Mouse (Mus musculus) gastrocnemius, adult 2 months (tissue): Measurements from ENCODE around the gene Retsat. TPM values are rescaled to one million over a fixed set of nuclear protein-coding genes. Genes with fewer than 3 reads are reported as not detected.

Experiments used
- DNase-seq: peaks from one replicate; pipeline ENCODE4 v3.0.0; 2022
- H3K27ac ChIP-seq: fragments of 200-600 bp; 2 replicates; pipeline ENCODE4 v1.8.1; 2022; ENCODE audit warnings: mild to moderate bottlenecking
- H3K4me3 ChIP-seq: fragments of 200-600 bp; 2 replicates; pipeline ENCODE4 v1.8.1; 2022; ENCODE audit warnings: mild to moderate bottlenecking, moderate library complexity
- CTCF ChIP-seq: fragments of 200-600 bp; IDR thresholded peaks from 2 replicates; pipeline ENCODE4 v1.8.1; 2022; ENCODE audit warnings: antibody characterized with exemption, mild to moderate bottlenecking, moderate library complexity
- intact Hi-C: fragments of 180-260 bp; cut with DNase I; formaldehyde crosslinking; loops from one replicate; pipeline ENCODE4 v1.15.1; 2025
- total RNA-seq, 2 experiments: library from RNA; stranded (reverse); gene quantifications; 2 replicates each; pipeline ENCODE4 v1.2.3; 2021

The Retsat gene
- total RNA-seq, 2 experiments from 2014 or later = 56.1 to 98.6 TPM

- H3K4me3 ChIP-seq = peak within 1 kb of the TSS; percentile 76
- no peak for TF ChIP-seq CTCF
- peak; percentile 96 for DNase-seq
- H3K27ac ChIP-seq = peak within 1 kb of the TSS; percentile 98
- intact Hi-C loops = no loop called here
Measured at GRCm38 (mm10) chr6:72616643-72617288, 18.5 kb downstream of the Retsat start, which contains the start of gene Tgoln1. Gene Tgoln1 (minus strand): TSS chr6:72617000.

- Histone ChIP-seq H3K4me3 (0 out of 2 replicates have a peak overlapping the region, but pooled peaks have one; percentile 4), H3K27ac (peak overlapping the region; percentile 40; the same call in 1 of the 2 replicates)
- intact Hi-C loops = no loop called here
- TF ChIP-seq CTCF = no peak
- peak; percentile 10 for DNase-seq
Measured at GRCm38 (mm10) chr6:72619734-72620532, 21.7 kb downstream of the Retsat start.

- Histone ChIP-seq H3K4me3 (no peak overlapping the region), H3K27ac (no peak overlapping the region)
- intact Hi-C loops = no loop called here
- no peak for DNase-seq
- no peak for TF ChIP-seq CTCF
Measured at GRCm38 (mm10) chr6:72620920-72621319, 22.6 kb downstream of the Retsat start.

- no peak overlapping the region for H3K4me3 ChIP-seq
- H3K27ac ChIP-seq = peak overlapping the region; percentile 63; the same call in 1 of the 2 replicates
- intact Hi-C loops = no loop called here
Measured at GRCm38 (mm10) chr6:72622917-72623316, 24.6 kb downstream of the Retsat start.

DNA sequence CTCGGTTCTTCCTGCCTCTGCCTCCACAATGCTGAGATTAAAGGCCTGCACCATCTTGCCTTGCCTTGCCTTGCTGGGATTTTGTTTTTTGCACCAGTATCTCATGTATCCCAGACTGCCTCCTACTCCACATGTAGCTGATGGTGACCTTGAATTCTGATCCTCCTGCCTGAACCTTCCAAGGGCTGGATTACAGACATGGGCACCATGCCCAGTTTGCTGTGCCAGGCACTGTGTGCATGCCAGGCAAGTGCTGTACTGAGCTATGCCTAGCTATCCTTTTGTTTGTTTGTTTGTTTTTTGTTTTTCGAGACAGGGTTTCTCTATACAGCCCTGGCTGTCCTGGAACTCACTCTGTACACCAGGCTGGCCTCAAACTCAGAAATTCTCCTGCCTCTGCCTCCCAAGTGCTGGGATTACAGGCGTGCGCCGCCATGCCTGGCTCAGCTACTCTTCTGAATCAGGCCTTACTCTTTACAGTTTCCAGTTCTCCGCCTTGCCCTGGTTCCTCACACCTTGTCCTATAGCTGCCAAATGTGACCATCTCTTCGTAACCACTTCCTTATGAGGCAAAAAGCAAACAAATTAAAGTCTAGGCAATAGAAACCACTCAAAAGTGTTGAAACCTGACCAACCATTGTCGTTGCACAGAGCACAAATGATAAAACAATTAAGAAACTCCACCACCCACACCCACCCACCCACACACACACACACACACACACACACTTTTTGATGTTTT is 25.6 kb downstream of the Retsat start:
- DNase-seq = peak; percentile 84
- intact Hi-C loops = no loop called here
- no peak for TF ChIP-seq CTCF
- no peak overlapping the region for H3K4me3 ChIP-seq
- H3K27ac ChIP-seq = peak overlapping the region; percentile 63

More at GRCm38 (mm10) chr6:72622917-72623316, 24.6 kb downstream of the Retsat start:
- DNase-seq = no peak
- no peak for TF ChIP-seq CTCF

GRCm38 (mm10) chr6:72626391-72626790 is 28.1 kb downstream of the Retsat start:
- Histone ChIP-seq H3K4me3 (no peak overlapping the region), H3K27ac (no peak overlapping the region)
- no peak for TF ChIP-seq CTCF
- intact Hi-C loops = no loop called here
- DNase-seq = no peak

DNA sequence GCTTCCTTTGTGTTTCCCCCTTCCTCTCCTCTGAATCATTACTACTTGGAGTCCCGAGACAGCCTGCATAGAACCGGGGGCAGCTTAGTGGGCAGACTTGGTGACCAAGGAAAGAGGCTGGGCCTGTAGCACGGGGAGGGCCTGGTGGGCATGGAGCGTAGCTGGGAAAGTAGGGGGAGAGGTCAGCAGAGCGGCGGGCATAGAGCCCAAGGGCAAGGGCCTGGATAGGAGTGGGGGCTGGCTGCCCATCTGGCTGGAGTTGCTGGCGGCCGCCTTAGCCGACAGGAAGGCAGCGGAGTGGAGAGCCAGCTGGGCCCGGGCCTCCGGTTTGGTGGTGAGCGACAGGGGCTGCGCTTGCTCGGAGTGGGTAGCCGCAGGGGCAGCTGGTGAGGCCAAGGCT is 29.0 kb downstream of the Retsat start:
- TF ChIP-seq CTCF = no peak
- intact Hi-C loops = no loop called here
- H3K27ac ChIP-seq = peak overlapping the region; percentile 20; the same call in 1 of the 2 replicates
- peak; percentile 57 for DNase-seq
- no peak overlapping the region for H3K4me3 ChIP-seq

DNA sequence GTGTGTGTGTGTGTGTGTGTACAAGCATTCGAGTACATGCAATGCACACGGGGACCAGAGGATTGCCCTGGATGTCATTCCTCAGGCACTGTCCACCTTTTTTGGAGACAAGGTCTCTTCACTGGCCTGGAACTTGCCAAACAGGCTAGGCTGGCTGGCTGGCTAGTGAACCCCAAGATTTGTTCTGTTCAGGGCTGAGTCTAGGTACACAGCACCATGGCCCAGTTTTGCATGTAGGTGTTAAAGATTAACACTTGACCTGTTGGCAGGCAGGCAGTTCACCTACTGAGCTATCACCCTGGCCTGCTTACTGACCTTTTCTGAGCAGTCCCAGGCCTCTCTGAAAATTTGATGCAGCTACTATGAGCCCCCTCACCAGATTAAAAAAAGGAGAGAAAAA is 32.1 kb downstream of the Retsat start:
- intact Hi-C loops = no loop called here
- H3K27ac ChIP-seq = no peak overlapping the region
- no peak for DNase-seq
- no peak overlapping the region for H3K4me3 ChIP-seq
- no peak for TF ChIP-seq CTCF

DNA sequence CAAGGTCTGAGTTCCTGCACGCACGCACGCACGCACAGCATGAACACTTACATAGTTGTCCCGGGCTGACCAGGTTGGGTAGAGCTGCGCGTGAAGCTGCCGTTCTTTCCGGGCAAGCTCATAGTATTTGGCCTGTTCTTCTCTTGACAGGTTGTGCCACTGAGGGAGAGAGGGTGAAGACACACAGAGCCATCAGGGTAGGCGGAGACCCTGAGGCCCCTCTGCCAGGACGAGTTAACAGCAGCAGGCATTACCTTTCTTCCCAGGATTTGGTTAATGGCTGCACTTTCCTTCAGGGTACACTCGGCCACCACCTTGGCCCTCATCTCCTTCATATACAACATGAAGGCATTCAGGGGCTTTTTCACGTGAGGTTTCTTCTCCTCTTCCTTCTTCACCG is 32.7 kb downstream of the Retsat start:
- no peak overlapping the region for H3K27ac ChIP-seq
- no peak overlapping the region for H3K4me3 ChIP-seq
- intact Hi-C loops = no loop called here
- DNase-seq = no peak
- TF ChIP-seq CTCF = no peak

GRCm38 (mm10) chr6:72631700-72632099 is 33.4 kb downstream of the Retsat start:
- H3K27ac ChIP-seq = no peak overlapping the region
- H3K4me3 ChIP-seq = no peak overlapping the region
- intact Hi-C loops = no loop called here
- TF ChIP-seq CTCF = no peak
- DNase-seq = no peak

- DNase-seq = no peak
- Histone ChIP-seq H3K27ac (no peak overlapping the region), H3K4me3 (no peak overlapping the region)
- TF ChIP-seq CTCF = no peak
- intact Hi-C loops = no loop called here
Measured at GRCm38 (mm10) chr6:72634311-72634710, 36.0 kb downstream of the Retsat start.

DNA sequence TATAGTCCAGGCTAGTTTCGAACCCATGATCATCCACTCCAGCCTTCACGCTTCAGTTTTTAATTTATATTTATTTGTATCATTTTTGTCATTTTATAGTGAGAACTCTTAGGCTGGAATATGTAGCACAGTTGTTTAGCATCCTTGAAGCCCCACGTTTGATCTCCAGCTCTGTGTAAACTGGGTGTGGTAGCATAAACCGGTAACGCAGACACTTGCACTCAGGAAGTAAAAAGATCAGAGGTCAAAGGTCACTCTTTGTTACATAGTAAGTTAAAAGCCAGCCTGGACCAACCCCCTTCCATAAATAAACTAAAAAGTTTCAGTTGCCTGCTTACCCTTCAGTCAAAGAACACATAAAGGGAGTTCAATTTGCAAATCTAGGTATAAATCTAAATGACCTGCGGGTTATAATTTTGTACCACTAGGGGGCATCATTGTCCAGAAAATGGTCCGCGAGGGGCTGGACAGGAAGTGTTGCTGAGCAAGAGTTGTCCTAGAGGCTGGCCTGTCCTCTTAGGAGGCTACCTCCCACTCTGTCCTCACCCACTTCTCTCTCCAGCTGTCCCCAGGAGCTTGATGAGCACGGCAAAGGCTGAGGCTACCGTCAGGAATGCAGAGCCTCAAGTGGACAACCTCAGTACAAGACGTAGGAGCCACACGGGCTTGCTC is 37.6 kb downstream of the Retsat start:
- peak; percentile 61 for DNase-seq
- intact Hi-C loops = loop anchor here (1.0 to 2.0 kb wide), 3 partner anchors 23 to 195 kb away; partner anchors contain the start of gene Tcf7l1
- TF ChIP-seq CTCF = peak; percentile 88
- peak overlapping the region; percentile 43 for H3K4me3 ChIP-seq
- peak overlapping the region; percentile 50; the same call in 1 of the 2 replicates for H3K27ac ChIP-seq
